ENCODE assay signal across 11 mouse cellular contexts in genomic region chr11:77901775-77902355, GRCm38 (mm10). TPM values are rescaled to one million over a fixed set of nuclear protein-coding genes. Genes with fewer than 3 reads are reported as not detected.
DNase-seq lines count a peak whose midpoint lies in the region; ATAC-seq lines count a peak whose summit lies in the region.
"Had no signal": no experiment of that assay in that cellular context is flagged by ENCODE, and none has a peak within 500 bp of the region (broad histone marks: within the 10 kb centered on the region; RNA-seq: fewer than 3 reads in every experiment).

No protein-coding gene starts in this region.

- 0 out of 2 replicates have a peak, but pooled peaks have one; percentile 20 for ATAC-seq in frontal cortex, adult (ENCODE audit: low TSS enrichment)
- no peak for ATAC-seq in neural tube, embryonic 13.5 days (ENCODE audit: low read depth)
- peak; percentile 71 for ATAC-seq in lung, embryonic 16.5 days (ENCODE audit: low read depth)
- ATAC-seq in stomach, embryonic 16.5 days (ENCODE audit: insufficient read depth, low FRiP score) = peak; percentile 37; the same call in 1 of the 2 replicates

- H3K4me2 ChIP-seq in neural tube, embryonic 13.5 days = no peak overlapping the region
- peak overlapping the region; percentile 35 for H3K4me2 ChIP-seq in lung, embryonic 16.5 days (ENCODE audit: low read depth, low read length)
- H3K4me2 ChIP-seq in stomach, embryonic 16.5 days (ENCODE audit: low read depth, low read length) = 0 out of 2 replicates have a peak overlapping the region, but pooled peaks have one; percentile 13

- peaks cover 65% of the 10 kb centered on the region for H3K27me3 ChIP-seq in neural tube, embryonic 13.5 days
- no peaks in the 10 kb centered on the region for H3K27me3 ChIP-seq in lung, embryonic 16.5 days (ENCODE audit: control insufficient read depth, insufficient read depth, low read depth, low read length)
- H3K27me3 ChIP-seq in stomach, embryonic 16.5 days (ENCODE audit: control insufficient read depth, insufficient read depth, low read length) = 0 out of 2 replicates have a peak, but pooled peaks cover 5% of the 10 kb centered on the region

- H3K36me3 ChIP-seq in neural tube, embryonic 13.5 days = no peaks in the 10 kb centered on the region
- no peaks in the 10 kb centered on the region for H3K36me3 ChIP-seq in lung, embryonic 16.5 days (ENCODE audit: control insufficient read depth, insufficient read depth, low read length)
- H3K36me3 ChIP-seq in stomach, embryonic 16.5 days (ENCODE audit: control insufficient read depth, insufficient read depth, low read length) = no peaks in the 10 kb centered on the region
- H3K36me3 ChIP-seq: limb, embryonic 10.5 days had no signal

- 44% methylated on average over 8 of the region's 8 CpGs for WGBS in neural tube, embryonic 13.5 days
- 34% methylated on average over 8 of the region's 8 CpGs for WGBS in lung, embryonic 16.5 days
- 37% methylated on average over 8 of the region's 8 CpGs for WGBS in stomach, embryonic 16.5 days

- H3K9me3 ChIP-seq in neural tube, embryonic 13.5 days = no peaks in the 10 kb centered on the region
- H3K9me3 ChIP-seq in lung, embryonic 16.5 days (ENCODE audit: control insufficient read depth, low read length) = no peaks in the 10 kb centered on the region
- no peaks in the 10 kb centered on the region for H3K9me3 ChIP-seq in stomach, embryonic 16.5 days (replicated peaks; ENCODE audit: control insufficient read depth, low read length)
- H3K9me3 ChIP-seq: limb, embryonic 10.5 days had no signal

- peaks cover 59% of the 10 kb centered on the region for H3K4me1 ChIP-seq in neural tube, embryonic 13.5 days (replicated peaks)
- peaks cover 33% of the 10 kb centered on the region for H3K4me1 ChIP-seq in lung, embryonic 16.5 days (replicated peaks; ENCODE audit: control insufficient read depth, insufficient read depth, low read length)
- peaks cover 8% of the 10 kb centered on the region; the same call in 1 of the 2 replicates for H3K4me1 ChIP-seq in stomach, embryonic 16.5 days (ENCODE audit: control insufficient read depth, insufficient read depth, low read length)

- H3K4me3 ChIP-seq in neural tube, embryonic 13.5 days = no peak overlapping the region
- H3K4me3 ChIP-seq in lung, embryonic 16.5 days (ENCODE audit: low read length) = no peak overlapping the region
- no peak overlapping the region for H3K4me3 ChIP-seq in stomach, embryonic 16.5 days (replicated peaks; ENCODE audit: low read length)
- H3K4me3 ChIP-seq: heart, adult 2 months; limb, embryonic 10.5 days had no signal

- DNase-seq in frontal cortex, postnatal 25 days (ENCODE audit: low spot score in 2 of 2) = no peak
- no peak for DNase-seq in neural tube, embryonic 10.5 days (ENCODE audit: extremely low spot score, low spot score)
- DNase-seq in Muller cell, postnatal 12 days (ENCODE audit: inconsistent ontology term) = no peak
- DNase-seq in embryo, embryonic 10 days (ENCODE audit: low spot score) = no peak
- DNase-seq: heart, adult 2 months had no signal

- H3K27ac ChIP-seq in neural tube, embryonic 13.5 days (replicated peaks) = peak overlapping the region; percentile 67
- peak overlapping the region; percentile 97 for H3K27ac ChIP-seq in lung, embryonic 16.5 days (ENCODE audit: low read length)
- peak overlapping the region; percentile 77 for H3K27ac ChIP-seq in stomach, embryonic 16.5 days (ENCODE audit: low read length)
- H3K27ac ChIP-seq: heart, adult 2 months; limb, embryonic 10.5 days had no signal

- 0 out of 2 replicates have a peak overlapping the region, but pooled peaks have one; percentile 0 for H3K9ac ChIP-seq in neural tube, embryonic 13.5 days
- 0 out of 2 replicates have a peak overlapping the region, but pooled peaks have one; percentile 6 for H3K9ac ChIP-seq in lung, embryonic 16.5 days (ENCODE audit: low read length)
- no peak overlapping the region for H3K9ac ChIP-seq in stomach, embryonic 16.5 days (ENCODE audit: low read length)

RNA-seq across cellular contexts. Expression of gene Pipox, which starts 8.0 kb away (rescaled TPM):
- 4.1 and 6.1 TPM in 2 replicates for polyA plus RNA-seq in neural tube, embryonic 13.5 days (2015; fragmentation: Nextera tagmentation; extraction: Ambion mirVana)
- polyA plus RNA-seq in lung, embryonic 16.5 days (2015; fragmentation: Nextera tagmentation; extraction: Ambion mirVana) = 1.1 and 1.7 TPM in 2 replicates
- 20.8 and 23.5 TPM in 2 replicates for polyA plus RNA-seq in stomach, embryonic 16.5 days (2015; fragmentation: Nextera tagmentation; extraction: Ambion mirVana)

RNA-seq across cellular contexts. Expression of gene Sez6, which starts 28.7 kb away (rescaled TPM):
- polyA plus RNA-seq in neural tube, embryonic 13.5 days (2015; fragmentation: Nextera tagmentation; extraction: Ambion mirVana) = 95.2 and 104 TPM in 2 replicates
- 0.34 and 0.69 TPM in 2 replicates for polyA plus RNA-seq in lung, embryonic 16.5 days (2015; fragmentation: Nextera tagmentation; extraction: Ambion mirVana)
- polyA plus RNA-seq in stomach, embryonic 16.5 days (2015; fragmentation: Nextera tagmentation; extraction: Ambion mirVana) = 2.0 and 2.3 TPM in 2 replicates
- polyA plus RNA-seq: spleen, adult 2 months had no signal

Comparison
In these comparisons a context has a peak if more than half of its experiments do, and no peak if none do; other contexts are left out.
1. RNA of gene Sez6, which starts 28.7 kb away (polyA plus RNA-seq): 95.2 to 104 TPM in neural tube, embryonic 13.5 days; 2.0 to 2.3 TPM in stomach, embryonic 16.5 days and 0.34 to 0.69 TPM in lung, embryonic 16.5 days; every median in the first group is over 10 times any median in the second.
2. Peak in every context shown above with its lines, with median percentiles within 50 percentile points of each other: H3K27ac ChIP-seq.